Mouse (Mus musculus) A20 (cell line): ENCODE measurements around the gene Pcdh17.

Experiments
- DNase-seq: peaks from one replicate; pipeline ENCODE4 v3.0.0-alpha.2; 2011; ENCODE audit warnings: low read depth, low spot score

Gene Pcdh17

GRCm38 (mm10) chr14:84443288-84443686, at the start of gene Pcdh17:
Gene Pcdh17 (plus strand): TSS chr14:84443563.
- no peak for DNase-seq

DNA sequence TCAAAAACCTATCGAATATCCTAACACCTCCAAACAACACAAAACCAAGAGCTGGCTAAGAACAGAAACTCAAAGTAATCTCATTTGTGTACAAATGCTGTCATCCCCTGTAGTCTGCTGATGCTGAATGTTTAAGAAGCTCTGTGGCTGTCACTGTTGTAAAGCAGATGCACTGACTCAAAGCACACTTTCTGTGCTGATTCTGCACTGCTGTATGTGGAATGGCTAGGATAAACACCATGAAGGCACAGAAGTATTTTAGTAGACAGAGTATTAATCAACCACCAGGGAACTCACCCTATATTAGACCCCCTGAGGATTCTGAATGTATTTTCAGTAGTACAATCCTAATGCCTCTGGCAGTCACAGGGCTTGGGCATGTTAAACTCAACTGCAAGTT, 46.2 kb upstream of the Pcdh17 start:
- DNase-seq = no peak

GRCm38 (mm10) chr14:84424736-84425135, 18.6 kb upstream of the Pcdh17 start:
- no peak for DNase-seq

DNA sequence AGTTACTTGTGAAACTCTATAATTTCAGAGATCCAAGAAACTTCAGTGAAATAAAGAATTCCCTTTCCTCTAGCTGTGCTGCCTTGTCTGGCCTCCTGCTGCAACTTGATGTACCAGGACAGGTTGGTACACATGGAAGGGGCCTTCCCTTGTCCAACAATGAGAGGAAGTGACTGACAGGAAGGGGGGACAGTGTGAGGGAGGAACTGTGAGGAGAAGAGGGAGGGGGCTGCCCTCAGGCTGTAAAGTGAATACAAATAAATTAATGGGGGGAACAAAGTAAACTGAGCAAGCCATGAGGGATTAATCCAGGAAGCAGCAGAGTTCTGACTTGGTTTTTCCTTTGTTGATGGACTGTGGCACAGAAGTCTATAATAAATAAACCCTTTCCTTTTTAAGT, 16.7 kb upstream of the Pcdh17 start:
- DNase-seq = no peak

DNA sequence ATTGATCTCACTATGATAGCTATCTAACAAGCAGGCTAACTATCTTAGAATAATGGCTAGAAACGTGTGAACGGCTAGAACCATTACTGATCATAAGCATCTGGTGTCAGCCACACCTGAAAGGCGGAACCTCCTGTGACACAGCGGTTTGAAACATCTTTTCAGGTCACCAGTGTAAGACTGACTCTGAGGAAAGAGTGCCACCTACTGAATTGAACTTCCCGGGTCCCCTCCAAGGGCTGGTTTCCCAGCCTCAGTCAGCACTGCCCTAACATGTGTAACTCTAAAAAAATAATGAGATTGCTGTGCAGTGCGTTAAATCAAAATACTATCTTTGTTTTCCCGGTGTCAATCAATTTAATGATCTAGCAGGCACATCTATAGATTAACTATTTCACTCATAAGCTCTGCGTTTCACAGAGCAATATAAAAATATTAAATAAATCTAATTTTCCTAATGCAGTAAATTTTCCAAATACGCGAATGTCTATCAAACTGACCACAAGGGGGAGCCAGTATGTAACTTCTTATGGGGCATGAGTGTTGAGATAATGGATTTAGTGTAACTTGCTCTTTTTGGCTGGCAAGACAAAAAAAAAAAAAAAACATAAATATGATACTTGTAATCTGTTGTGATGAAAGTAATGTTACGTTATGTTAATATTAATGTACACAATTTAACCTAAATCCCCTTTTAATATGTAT, 5.1 kb upstream of the Pcdh17 start:
- DNase-seq = peak; percentile 54

DNA sequence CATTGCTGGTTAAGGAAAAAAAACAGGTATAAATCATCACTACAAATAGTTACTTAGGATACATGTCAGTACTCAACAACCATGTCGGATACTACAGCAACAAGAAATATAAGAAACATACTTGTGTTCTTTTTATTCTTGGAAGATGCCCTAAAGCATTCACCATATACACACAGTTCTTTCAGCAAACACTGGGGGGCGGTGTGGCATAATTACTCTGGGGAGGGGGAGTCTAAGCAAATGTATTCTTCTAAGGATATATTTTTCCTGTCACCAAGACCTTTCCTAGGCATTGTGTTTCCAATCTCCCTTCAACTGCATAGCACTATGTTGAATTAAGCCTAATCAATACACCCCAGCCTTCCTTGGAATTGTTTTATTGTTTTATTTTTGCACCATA, 2.5 kb upstream of the Pcdh17 start:
- peak; percentile 47 for DNase-seq

DNA sequence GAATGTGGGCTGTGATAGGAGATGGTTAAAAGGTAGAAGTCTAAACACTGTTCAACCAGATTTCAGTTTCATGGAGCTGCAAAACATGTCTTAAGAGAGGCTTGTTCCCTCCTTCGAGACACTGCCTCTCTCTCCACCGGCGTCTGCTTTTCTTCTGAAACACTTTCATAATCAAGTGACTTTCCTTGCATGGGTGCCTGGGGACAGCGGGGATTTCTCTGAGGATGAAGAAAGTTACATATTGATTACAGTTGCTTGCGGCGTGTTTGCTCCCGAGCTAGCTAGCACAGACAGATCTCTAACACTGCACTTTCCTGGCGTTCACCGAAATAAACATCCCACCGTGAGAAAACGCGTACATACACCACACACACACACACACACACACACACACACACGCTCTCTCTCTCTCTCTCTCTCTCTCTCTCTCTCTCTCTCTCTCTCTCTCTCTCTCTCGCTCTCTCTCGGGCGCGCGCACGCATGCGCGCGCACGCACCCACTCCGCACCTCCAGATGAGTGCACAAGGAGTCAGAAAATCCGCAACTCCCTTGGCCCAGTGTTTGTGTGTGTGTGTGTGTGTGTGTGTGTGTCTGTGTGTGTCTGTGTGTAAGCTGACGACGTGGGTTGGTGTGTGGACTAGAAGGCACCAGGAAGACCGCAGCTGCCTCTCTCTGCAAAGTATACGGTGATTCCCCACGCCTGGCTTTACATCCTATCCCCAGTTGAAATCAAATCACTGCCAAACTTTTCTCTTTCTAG, 655 bp upstream of the Pcdh17 start:
- no peak for DNase-seq

- DNase-seq = no peak
These were observed 398 bp downstream of the Pcdh17 start for GRCm38 (mm10) chr14:84443761-84444160.

DNA sequence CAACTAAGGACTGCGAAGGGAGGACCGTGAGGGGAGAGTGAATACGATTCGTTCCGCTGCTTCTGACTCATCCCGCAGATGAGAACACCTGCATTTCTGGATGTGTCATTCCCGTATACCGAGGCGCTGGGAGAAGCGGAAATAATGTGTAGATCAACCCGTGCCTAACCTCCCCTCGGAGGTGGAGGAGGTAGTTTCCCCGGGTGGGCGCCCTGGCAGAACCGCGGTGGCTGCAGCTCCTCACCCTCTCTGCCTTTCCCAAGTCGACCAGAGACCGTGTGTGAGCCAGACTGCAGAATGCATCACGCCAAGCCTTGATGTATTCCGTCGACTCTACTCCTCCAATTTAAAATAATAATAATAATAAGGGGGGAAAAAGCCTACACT, 906 bp downstream of the Pcdh17 start:
- no peak for DNase-seq

DNA sequence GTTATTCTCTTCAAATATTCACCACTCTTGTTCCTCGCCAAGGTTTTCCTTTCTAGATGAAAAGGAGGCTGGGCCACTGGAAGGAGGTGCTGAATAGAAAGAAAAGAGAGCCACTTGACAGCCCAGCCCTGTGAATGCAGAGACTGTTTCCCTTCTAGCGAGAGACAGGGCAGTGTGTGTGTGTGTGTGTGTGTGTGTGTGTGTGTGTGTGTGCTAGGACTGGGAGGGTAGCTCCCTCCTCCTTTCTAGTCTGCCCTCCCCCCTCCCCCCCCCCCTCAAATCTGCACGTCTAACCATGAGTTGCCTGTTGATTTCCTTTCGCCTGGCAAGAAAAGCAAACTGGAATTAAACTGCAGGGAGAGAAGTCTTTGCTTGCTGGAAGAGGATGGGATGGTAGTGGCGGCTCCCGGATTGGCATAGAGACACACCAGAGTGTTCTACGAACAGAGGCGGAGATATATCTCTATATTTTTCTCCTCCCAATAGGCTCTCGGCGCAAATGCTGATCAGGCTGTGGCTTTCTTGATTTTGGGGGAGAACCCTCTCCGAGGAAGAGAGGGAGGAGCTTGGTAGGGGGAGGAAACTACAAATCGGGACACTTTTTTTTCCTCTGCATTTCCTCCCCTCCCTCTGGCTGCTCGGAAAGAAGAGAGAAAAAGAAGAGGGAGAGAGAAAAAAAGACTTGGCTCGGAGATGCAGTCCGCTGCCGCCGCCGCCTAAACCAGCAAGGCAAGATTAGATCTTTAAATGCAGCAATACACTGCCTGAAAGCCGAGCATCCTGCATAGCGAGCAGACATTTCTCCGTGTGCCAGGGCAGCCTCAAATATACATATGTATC, 1.5 kb downstream of the Pcdh17 start:
- DNase-seq = no peak

GRCm38 (mm10) chr14:84445503-84446410, 2.4 kb downstream of the Pcdh17 start:
- no peak for DNase-seq

DNA sequence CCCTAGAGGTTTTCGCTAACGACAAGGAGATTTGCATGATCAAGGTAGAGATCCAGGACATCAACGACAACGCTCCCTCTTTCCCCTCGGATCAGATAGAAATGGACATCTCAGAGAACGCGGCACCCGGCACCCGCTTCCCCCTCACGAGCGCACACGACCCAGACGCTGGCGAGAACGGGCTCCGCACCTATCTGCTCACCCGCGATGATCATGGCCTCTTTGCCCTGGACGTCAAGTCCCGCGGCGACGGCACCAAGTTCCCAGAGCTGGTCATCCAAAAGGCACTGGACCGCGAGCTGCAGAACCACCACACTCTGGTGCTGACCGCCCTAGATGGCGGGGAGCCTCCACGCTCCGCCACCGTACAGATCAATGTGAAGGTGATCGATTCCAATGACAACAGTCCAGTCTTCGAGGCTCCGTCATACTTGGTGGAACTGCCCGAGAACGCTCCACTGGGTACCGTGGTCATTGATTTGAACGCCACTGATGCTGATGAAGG, 3.1 kb downstream of the Pcdh17 start:
- DNase-seq = no peak

DNA sequence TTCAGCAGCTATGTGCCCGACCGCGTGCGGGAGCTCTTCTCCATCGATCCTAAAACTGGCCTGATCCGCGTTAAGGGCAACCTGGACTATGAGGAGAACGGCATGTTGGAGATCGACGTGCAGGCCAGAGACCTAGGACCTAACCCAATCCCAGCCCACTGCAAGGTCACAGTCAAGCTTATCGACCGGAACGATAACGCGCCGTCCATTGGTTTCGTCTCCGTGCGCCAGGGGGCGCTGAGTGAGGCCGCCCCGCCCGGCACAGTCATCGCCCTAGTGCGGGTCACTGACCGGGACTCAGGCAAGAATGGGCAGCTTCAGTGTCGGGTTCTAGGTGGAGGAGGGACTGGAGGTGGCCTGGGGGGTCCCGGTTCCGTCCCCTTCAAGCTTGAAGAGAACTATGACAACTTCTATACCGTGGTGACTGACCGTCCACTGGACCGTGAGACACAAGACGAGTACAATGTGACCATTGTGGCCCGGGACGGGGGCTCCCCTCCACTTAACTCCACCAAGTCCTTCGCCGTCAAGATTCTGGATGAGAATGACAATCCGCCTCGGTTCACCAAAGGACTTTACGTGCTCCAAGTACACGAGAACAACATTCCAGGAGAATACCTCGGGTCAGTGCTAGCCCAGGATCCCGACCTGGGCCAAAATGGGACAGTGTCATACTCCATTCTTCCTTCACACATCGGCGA, 3.7 kb downstream of the Pcdh17 start:
- no peak for DNase-seq

- no peak for DNase-seq
These were observed 4.5 kb downstream of the Pcdh17 start for GRCm38 (mm10) chr14:84447661-84448380.

DNA sequence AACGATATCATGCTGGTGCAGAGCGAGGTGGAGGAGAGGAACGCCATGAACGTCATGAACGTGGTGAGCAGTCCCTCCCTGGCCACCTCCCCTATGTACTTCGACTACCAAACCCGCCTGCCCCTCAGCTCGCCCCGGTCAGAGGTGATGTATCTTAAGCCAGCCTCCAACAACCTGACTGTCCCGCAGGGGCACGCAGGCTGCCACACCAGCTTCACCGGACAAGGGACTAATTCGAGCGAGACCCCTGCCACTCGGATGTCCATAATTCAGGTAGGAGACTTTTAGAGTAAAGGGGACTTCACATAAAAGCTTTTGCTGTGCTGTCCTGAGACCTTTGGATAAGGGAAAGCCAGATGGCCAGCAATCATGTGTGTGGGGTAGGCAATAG, 5.0 kb downstream of the Pcdh17 start:
- no peak for DNase-seq

- DNase-seq = peak; percentile 70
These were observed 10.9 kb downstream of the Pcdh17 start for GRCm38 (mm10) chr14:84454074-84454845.

- DNase-seq = no peak
These were observed 32.1 kb downstream of the Pcdh17 start for GRCm38 (mm10) chr14:84475491-84475890.

- no peak for DNase-seq
These were observed 33.0 kb downstream of the Pcdh17 start for GRCm38 (mm10) chr14:84476336-84476735.

DNA sequence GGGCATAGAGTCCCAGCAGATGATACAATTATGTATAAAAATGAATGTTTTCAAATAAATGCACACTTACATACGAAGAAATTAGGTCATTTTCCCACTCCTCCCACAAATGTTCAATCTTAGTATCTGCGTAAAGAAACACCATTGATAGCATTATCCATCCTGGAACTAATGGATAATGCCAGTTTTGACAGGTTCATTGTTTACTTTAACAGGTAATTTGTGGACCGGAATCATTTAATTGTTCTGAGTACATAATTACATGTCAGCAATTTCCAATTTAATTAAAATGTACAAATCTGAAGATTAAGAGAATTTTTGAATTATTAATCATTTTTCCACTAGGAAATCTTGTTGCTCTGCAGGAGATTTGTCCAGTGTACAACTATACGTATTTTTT, 33.5 kb downstream of the Pcdh17 start:
- DNase-seq = no peak
